Mouse (Mus musculus) liver, embryonic 14.5 days (tissue): ENCODE results near the gene Strn4.

Source experiments
- CTCF ChIP-seq: IDR thresholded peaks from 2 replicates; pipeline ENCODE4 v1.5.1; 2016; ENCODE audit warnings: antibody characterized with exemption, low read depth, control low read depth
- EP300 ChIP-seq: IDR thresholded peaks from 2 replicates; pipeline ENCODE4 v1.6.1; 2016; ENCODE audit warnings: antibody characterized with exemption, low read depth

GRCm38 (mm10) chr7:16810399-16810919 is 5.2 kb upstream of the Strn4 start:
- TF ChIP-seq CTCF (no peak), EP300 (no peak)
